Comparison of ENCODE assay signal across 10 mouse cellular contexts in genomic region chr11:95088857-95089779, GRCm38 (mm10). TPM values are rescaled to one million over a fixed set of nuclear protein-coding genes. Genes with fewer than 3 reads are reported as not detected.
DNase-seq lines count a peak whose midpoint lies in the region; ATAC-seq and TF ChIP-seq lines count a peak whose summit lies in the region.
"Had no signal": no experiment of that assay in that cellular context is flagged by ENCODE, and none has a peak within 500 bp of the region (broad histone marks: within the 10 kb centered on the region; RNA-seq: fewer than 3 reads in every experiment).

No protein-coding gene starts in this region.

- peaks cover 40% of the 10 kb centered on the region for H3K4me1 ChIP-seq in lung, embryonic 15.5 days

- H3K4me3 ChIP-seq in lung, embryonic 15.5 days = no peak overlapping the region
- H3K4me3 ChIP-seq: embryonic facial prominence, embryonic 12.5 days had no signal

- H3K27ac ChIP-seq in lung, embryonic 15.5 days = peak overlapping the region; percentile 43
- H3K27ac ChIP-seq: embryonic facial prominence, embryonic 12.5 days; liver, embryonic 14.5 days had no signal

- no peak overlapping the region for H3K4me2 ChIP-seq in lung, embryonic 15.5 days
- H3K4me2 ChIP-seq: embryonic facial prominence, embryonic 12.5 days had no signal

- H3K36me3 ChIP-seq in lung, embryonic 15.5 days = no peaks in the 10 kb centered on the region
- H3K36me3 ChIP-seq: embryonic facial prominence, embryonic 12.5 days had no signal

- POLR2A ChIA-PET in Patski (lab: Charles Lee) = interaction anchor here (0.5 to 3.6 kb wide), 6 partner anchors 9 to 102 kb away, joined by 3 to 27 read pairs (median 3); partner anchors contain the start of gene Itga3

- no peaks in the 10 kb centered on the region for H3K27me3 ChIP-seq in Patski
- no peaks in the 10 kb centered on the region for H3K27me3 ChIP-seq in lung, embryonic 15.5 days
- H3K27me3 ChIP-seq: embryonic facial prominence, embryonic 12.5 days had no signal

- no peaks in the 10 kb centered on the region for H3K9me3 ChIP-seq in lung, embryonic 15.5 days
- H3K9me3 ChIP-seq: embryonic facial prominence, embryonic 12.5 days had no signal

- no peak for TF ChIP-seq CTCF in Patski (IDR thresholded peaks at IDR 0.05)

- CTCF ChIA-PET in Patski (lab: Charles Lee) = interaction anchor here (1.3 kb wide), 1 partner anchor 12 kb away, joined by 6 read pairs; the partner anchor contains the start of gene Itga3

- WGBS in lung, embryonic 15.5 days = 54% methylated on average over 16 of the region's 16 CpGs

- DNase-seq in Patski (ENCODE audit: low read depth, low spot score) = no peak
- DNase-seq in adrenal gland, postnatal 36 days = peak; percentile 65 to 78
- DNase-seq in heart, postnatal 14 days = peak; percentile 50 to 51
- DNase-seq in right cerebral cortex, postnatal 4 days = no peak
- no peak for DNase-seq in right cerebral cortex, postnatal 36 days (ENCODE audit: low spot score in 2 of 2)
- no peak for DNase-seq in thymus, postnatal 0 days (ENCODE audit: low spot score)

- ATAC-seq in Patski = peak; percentile 44
- ATAC-seq in lung, embryonic 15.5 days (ENCODE audit: borderline replicate concordance, extremely low read depth, low FRiP score, low TSS enrichment) = 0 out of 2 replicates have a peak, but pooled peaks have one; percentile 43
- ATAC-seq: hindbrain, embryonic 16.5 days had no signal

- intact Hi-C loops in heart, postnatal 14 days (cut with DNase I) = no loop called here

- in situ Hi-C loops in Patski (cut with MboI; ENCODE audit: low pct_unique_long_range_greater_than_20kb) = loop anchor here (25.0 kb wide), 1 partner anchor 1173 kb away; the partner anchor contains the start of gene Hoxb9

- no peak overlapping the region for H3K9ac ChIP-seq in lung, embryonic 15.5 days
- H3K9ac ChIP-seq: embryonic facial prominence, embryonic 12.5 days; liver, embryonic 14.5 days had no signal

RNA-seq across cellular contexts. Expression of gene Itga3, which starts 12.5 kb away (rescaled TPM):
- 355 TPM for polyA plus RNA-seq in Patski (2021)
- total RNA-seq in adrenal gland, postnatal 36 days (2021) = 10 to 100 TPM; 38.0 to 56.7 TPM
- total RNA-seq in heart, postnatal 14 days (2021) = 10 to 100 TPM; 13.5 to 15.6 TPM
- polyA plus RNA-seq in lung, embryonic 15.5 days (2015; fragmentation: Nextera tagmentation; extraction: Ambion mirVana) = 27.0 and 27.3 TPM in 2 replicates
- polyA plus RNA-seq in thymus, postnatal 0 days (2015; fragmentation: Nextera tagmentation; extraction: Ambion mirVana) = 6.2 and 7.0 TPM in 2 replicates

RNA-seq across cellular contexts. Expression of gene Dlx3, which starts 30.8 kb away (rescaled TPM):
- polyA plus RNA-seq in Patski (2021) = not detected
- not detected for total RNA-seq in adrenal gland, postnatal 36 days (2021)
- not detected for total RNA-seq in heart, postnatal 14 days (2021)
- 0.23 and 0.50 TPM in 2 replicates for polyA plus RNA-seq in lung, embryonic 15.5 days (2015; fragmentation: Nextera tagmentation; extraction: Ambion mirVana)
- 0.33 and 0.45 TPM in 2 replicates for polyA plus RNA-seq in thymus, postnatal 0 days (2015; fragmentation: Nextera tagmentation; extraction: Ambion mirVana)

RNA-seq across cellular contexts. Expression of gene Pdk2, which starts 48.0 kb away (rescaled TPM):
- polyA plus RNA-seq in Patski (2021) = 61.5 TPM
- 100 to 1,000 TPM in 1 of 2 experiments, 10 to 100 TPM in 1; 70.0 to 103 TPM for total RNA-seq in adrenal gland, postnatal 36 days (2021)
- total RNA-seq in heart, postnatal 14 days (2021) = 100 to 1,000 TPM; 297 to 326 TPM
- 27.8 and 30.9 TPM in 2 replicates for polyA plus RNA-seq in lung, embryonic 15.5 days (2015; fragmentation: Nextera tagmentation; extraction: Ambion mirVana)
- 13.0 and 13.9 TPM in 2 replicates for polyA plus RNA-seq in thymus, postnatal 0 days (2015; fragmentation: Nextera tagmentation; extraction: Ambion mirVana)

RNA-seq across cellular contexts. Expression of gene Dlx4, which starts 56.9 kb away (rescaled TPM):
- polyA plus RNA-seq in Patski (2021) = 1.3 TPM
- total RNA-seq in adrenal gland, postnatal 36 days (2021) = not detected
- total RNA-seq in heart, postnatal 14 days (2021) = under 1 TPM in 1 of 2 experiments, not detected in 1; 0.17 TPM
- 0.41 and 0.45 TPM in 2 replicates for polyA plus RNA-seq in lung, embryonic 15.5 days (2015; fragmentation: Nextera tagmentation; extraction: Ambion mirVana)
- 0.17 and 0.21 TPM in 2 replicates for polyA plus RNA-seq in thymus, postnatal 0 days (2015; fragmentation: Nextera tagmentation; extraction: Ambion mirVana)
- polyA plus RNA-seq: hindbrain, embryonic 16.5 days had no signal

Comparison
In these comparisons a context has a peak if more than half of its experiments do, and no peak if none do; other contexts are left out.
1. DNase-seq: peak in adrenal gland, postnatal 36 days (2 of 2) and heart, postnatal 14 days (2 of 2); none in Patski (single experiment), right cerebral cortex, postnatal 4 days (single experiment), right cerebral cortex, postnatal 36 days (0 of 2) and thymus, postnatal 0 days (single experiment).
2. RNA of gene Itga3, which starts 12.5 kb away (polyA plus RNA-seq): 355 TPM in Patski (single experiment); 27.0 to 27.3 TPM in lung, embryonic 15.5 days and 6.2 to 7.0 TPM in thymus, postnatal 0 days; every median in the first group is over 10 times any median in the second.